Mouse (Mus musculus) lung, postnatal 0 days (tissue): ENCODE data around the gene Ndc1. TPM values are rescaled to one million over a fixed set of nuclear protein-coding genes. Genes with fewer than 3 reads are reported as not detected.

Experiments used
- ATAC-seq: fragments of 200-750 bp; cut with Nextera tagmentation; 2 replicates; pipeline ENCODE4 v1.8.0; 2017; ENCODE audit warnings: moderate library complexity
- DNase-seq: peaks from one replicate; pipeline ENCODE4 v3.0.0-alpha.2; 2016; ENCODE audit warnings: low spot score
- H3K27ac ChIP-seq: fragments of 300-500 bp; sonication (generic); 2 replicates; pipeline ENCODE4 v1.5.1; 2014; ENCODE audit warnings: antibody characterized with exemption, mild to moderate bottlenecking, low read length, mixed read lengths
- H3K27me3 ChIP-seq: fragments of 300-500 bp; sonication (generic); replicated peaks from 2 replicates; pipeline ENCODE4 v1.6.1; 2014; ENCODE audit warnings: low read length, mixed read lengths; ENCODE audit not compliant: insufficient read depth
- H3K36me3 ChIP-seq: fragments of 300-500 bp; sonication (generic); 2 replicates; pipeline ENCODE4 v1.6.1; 2014; ENCODE audit warnings: low read length, mixed read lengths; ENCODE audit not compliant: insufficient read depth
- H3K4me1 ChIP-seq: fragments of 300-500 bp; sonication (generic); 2 replicates; pipeline ENCODE4 v1.6.1; 2014; ENCODE audit warnings: antibody characterized with exemption, low read depth, low read length, mixed read lengths; ENCODE audit not compliant: insufficient read depth
- H3K4me2 ChIP-seq: fragments of 300-500 bp; sonication (generic); replicated peaks from 2 replicates; pipeline ENCODE4 v1.6.1; 2014; ENCODE audit warnings: low read depth, mild to moderate bottlenecking, low read length, moderate library complexity, mixed read lengths
- H3K4me3 ChIP-seq: fragments of 300-500 bp; sonication (generic); 2 replicates; pipeline ENCODE4 v1.5.1; 2014; ENCODE audit warnings: low read depth, low read length
- H3K9ac ChIP-seq: fragments of 300-500 bp; sonication (generic); replicated peaks from 2 replicates; pipeline ENCODE4 v1.6.1; 2014; ENCODE audit warnings: low read depth, mild to moderate bottlenecking
- H3K9me3 ChIP-seq: fragments of 300-500 bp; sonication (generic); 2 replicates; pipeline ENCODE4 v1.6.1; 2016; ENCODE audit warnings: low read length, mixed read lengths
- CTCF ChIP-seq: IDR thresholded peaks from 2 replicates; pipeline ENCODE4 v1.5.1; 2016; ENCODE audit warnings: antibody characterized with exemption, mild to moderate bottlenecking
- EP300 ChIP-seq: IDR thresholded peaks from 2 replicates; pipeline ENCODE4 v1.6.1; 2016; ENCODE audit warnings: antibody characterized with exemption, mild to moderate bottlenecking, control low read depth
- WGBS: fragments of 180-500 bp; shearing (Covaris S2); extraction: QIAGEN DNeasy Blood & Tissue Kit; methylation state at CpG from one replicate; pipeline ENCODE4 v1.1.7; 2014; 5-methylcytosine and 5-hydroxymethylcytosine counted together
- microRNA-seq: library from miRNA; unstranded; fragments of <30 nt; microRNA quantifications from one replicate; pipeline ENCODE4, GENCODE M21; 2016
- polyA plus RNA-seq: library from polyadenylated mRNA; unstranded; fragments of >200 nt; fragmentation: Nextera tagmentation; extraction: Ambion mirVana; gene quantifications from 2 replicates; pipeline ENCODE4 v1.2.1, GENCODE M21; 2015

Ndc1 gene
- polyA plus RNA-seq, 1 experiment from 2014 or later, result 4.7 TPM

DNA sequence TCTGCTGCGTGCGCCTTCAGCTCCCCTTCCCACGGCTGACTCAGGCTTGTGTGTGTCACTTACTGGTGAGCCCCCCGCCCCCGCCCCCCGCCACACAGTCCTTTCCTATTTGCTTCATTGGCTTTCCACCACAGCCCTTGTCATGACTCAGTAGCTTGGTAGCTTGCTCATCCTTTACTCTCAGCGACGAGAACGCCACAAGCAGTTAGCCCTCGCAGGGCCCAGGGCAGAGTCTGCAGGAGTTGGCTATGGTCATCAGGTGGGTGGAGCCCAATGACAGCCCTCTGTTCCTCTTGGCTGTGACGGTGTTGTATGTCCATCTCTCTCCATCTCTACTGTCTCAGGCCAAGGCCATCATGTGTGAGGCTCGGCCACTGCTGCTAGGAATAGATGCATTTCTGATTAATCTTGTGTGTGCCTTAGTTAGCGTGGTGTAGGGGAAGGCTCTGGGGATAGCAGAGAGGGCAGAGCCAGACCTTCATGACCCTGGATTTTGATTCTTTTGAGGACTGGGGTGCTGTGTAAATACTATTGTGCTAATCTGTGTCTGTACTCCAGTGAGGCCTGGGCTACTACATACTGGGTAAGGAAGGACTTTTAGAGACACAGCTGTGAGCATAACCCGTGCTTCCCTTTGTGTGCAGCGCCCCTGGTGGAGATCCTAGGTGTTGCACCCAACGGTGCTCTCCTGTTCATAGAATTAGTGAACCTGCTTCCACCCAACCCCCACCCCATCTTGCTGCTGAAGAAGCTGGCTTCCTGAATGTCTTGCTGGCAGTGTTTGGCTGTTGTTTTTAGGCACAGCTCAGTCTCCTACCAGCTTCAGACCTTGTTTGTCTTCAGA is 85.8 kb downstream of the Ndc1 start:
- Histone ChIP-seq H3K9me3 (no peaks in the 10 kb centered on the region), H3K4me2 (no peak overlapping the region), H3K4me1 (no peaks in the 10 kb centered on the region), H3K27ac (no peak overlapping the region), H3K9ac (no peak overlapping the region), H3K4me3 (no peak overlapping the region), H3K36me3 (no peaks in the 10 kb centered on the region), H3K27me3 (no peaks in the 10 kb centered on the region)
- DNase-seq, result peak; percentile 82
- TF ChIP-seq CTCF (peak; percentile 94), EP300 (no peak)
- WGBS, result 62% methylated on average over 16 of the region's 16 CpGs
- peak; percentile 72 for ATAC-seq

GRCm38 (mm10) chr4:107457602-107458001 is 90.0 kb downstream of the Ndc1 start:
- Histone ChIP-seq H3K27me3 (no peaks in the 10 kb centered on the region), H3K27ac (no peak overlapping the region), H3K4me3 (no peak overlapping the region), H3K9me3 (no peaks in the 10 kb centered on the region), H3K4me2 (no peak overlapping the region), H3K9ac (no peak overlapping the region), H3K36me3 (no peaks in the 10 kb centered on the region), H3K4me1 (no peaks in the 10 kb centered on the region)
- DNase-seq (no peak), ATAC-seq (no peak)
- 44% methylated on average over 12 of the region's 12 CpGs for WGBS
- no peak for TF ChIP-seq CTCF

DNA sequence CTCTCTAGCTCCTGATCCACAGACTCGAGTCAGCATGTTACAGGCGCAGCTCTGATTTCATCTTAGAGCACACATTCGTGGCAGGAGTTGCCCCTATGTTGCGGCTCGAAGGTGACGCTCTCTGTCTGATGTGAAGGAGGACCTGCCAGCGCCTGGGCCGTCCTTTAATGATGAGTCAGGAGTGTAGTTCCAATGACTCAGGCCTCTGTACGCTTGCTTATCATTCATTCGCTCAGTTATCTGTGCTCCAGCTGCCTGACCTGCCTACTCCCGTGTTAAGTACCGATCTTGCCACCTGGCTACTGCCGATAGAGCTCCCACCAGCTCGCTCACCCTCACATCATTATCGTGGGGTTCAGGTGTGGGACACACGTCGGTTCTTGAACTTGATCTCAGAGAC is 91.3 kb downstream of the Ndc1 start:
- H3K4me1 ChIP-seq, result no peaks in the 10 kb centered on the region
- H3K27ac ChIP-seq, result no peak overlapping the region
- WGBS, result 68% methylated on average over 17 of the region's 17 CpGs
- H3K27me3 ChIP-seq, result no peaks in the 10 kb centered on the region
- no peak for DNase-seq
- TF ChIP-seq CTCF, result no peak
- TF ChIP-seq EP300, result no peak
- no peak overlapping the region for H3K4me2 ChIP-seq
- ATAC-seq, result no peak
- no peaks in the 10 kb centered on the region for H3K9me3 ChIP-seq
- H3K36me3 ChIP-seq, result no peaks in the 10 kb centered on the region
- no peak overlapping the region for H3K9ac ChIP-seq
- H3K4me3 ChIP-seq, result no peak overlapping the region

DNA sequence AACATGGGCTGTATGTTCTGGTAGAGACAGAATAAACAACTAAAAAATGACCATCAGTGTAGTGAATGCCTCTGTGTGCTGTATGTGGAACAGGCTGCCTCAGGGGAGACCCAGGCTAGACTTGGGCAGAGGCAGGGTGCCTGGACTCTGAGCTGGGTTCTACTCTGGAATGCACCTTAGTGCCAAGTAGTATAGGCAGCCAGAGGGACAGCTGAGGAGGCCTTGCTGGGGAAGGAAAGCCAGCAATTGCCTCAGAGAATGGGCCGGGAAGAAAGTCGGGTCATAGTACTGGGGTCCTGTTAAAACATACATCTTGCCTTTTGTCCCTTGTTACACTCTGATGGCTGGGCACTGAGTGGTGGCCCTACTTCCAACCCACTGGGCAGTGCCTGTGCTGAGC is 91.9 kb downstream of the Ndc1 start:
- no peak for ATAC-seq
- DNase-seq, result no peak
- 82% methylated on average over 2 of the region's 2 CpGs for WGBS
- Histone ChIP-seq H3K36me3 (no peaks in the 10 kb centered on the region), H3K9ac (no peak overlapping the region), H3K27ac (no peak overlapping the region), H3K27me3 (no peaks in the 10 kb centered on the region), H3K4me2 (no peak overlapping the region), H3K4me3 (no peak overlapping the region), H3K4me1 (no peaks in the 10 kb centered on the region), H3K9me3 (no peaks in the 10 kb centered on the region)
- TF ChIP-seq CTCF (no peak), EP300 (no peak)

DNA sequence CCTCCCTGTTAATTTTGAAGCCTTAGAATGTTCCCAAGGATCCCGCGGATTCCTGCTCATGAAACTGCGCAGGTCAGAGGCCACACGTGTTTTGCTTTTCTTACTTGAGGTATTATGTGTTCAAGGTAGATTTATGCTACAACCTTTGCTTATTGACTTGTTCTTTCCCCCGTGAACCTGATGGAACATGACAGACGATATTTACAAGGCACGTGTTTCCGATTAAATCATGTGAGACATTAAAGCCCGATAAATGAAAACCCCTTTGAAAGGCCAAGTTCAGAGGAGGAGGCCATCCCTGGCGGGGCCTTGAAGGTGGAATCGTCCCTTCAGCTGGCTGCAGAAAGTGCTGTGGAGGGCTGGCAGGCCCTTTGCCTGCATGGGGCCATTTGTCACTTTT is 92.9 kb downstream of the Ndc1 start:
- DNase-seq (no peak), ATAC-seq (no peak)
- Histone ChIP-seq H3K4me3 (no peak overlapping the region), H3K27ac (no peak overlapping the region), H3K4me2 (no peak overlapping the region), H3K4me1 (no peaks in the 10 kb centered on the region), H3K27me3 (no peaks in the 10 kb centered on the region), H3K9ac (no peak overlapping the region), H3K36me3 (no peaks in the 10 kb centered on the region), H3K9me3 (no peaks in the 10 kb centered on the region)
- TF ChIP-seq EP300, result no peak
- TF ChIP-seq CTCF, result no peak
- 74% methylated on average over 11 of the region's 11 CpGs for WGBS

Small RNAs within 50 kb of the gene (microRNA-seq; reads per million reads assigned to microRNA genes)
- not detected for gene Gm24804

Other genes starting within 250 kb of the Ndc1 start
- gene Tmem59, start 189.4 kb upstream of the Ndc1 start, polyA plus RNA-seq, result 790 and 798 TPM in 2 replicates
- 20.7 and 22.0 TPM in 2 replicates for gene Tceanc2, start 188.7 kb upstream of the Ndc1 start, polyA plus RNA-seq
- gene Ldlrad1, start 158.6 kb upstream of the Ndc1 start, polyA plus RNA-seq, result 3.5 and 3.8 TPM in 2 replicates
- 37.8 and 41.3 TPM in 2 replicates for gene Lrrc42, start 114.3 kb upstream of the Ndc1 start, polyA plus RNA-seq
- gene Hspb11, start 114.2 kb upstream of the Ndc1 start, polyA plus RNA-seq, result 44.6 and 51.3 TPM in 2 replicates
- gene Dio1, start 60.6 kb upstream of the Ndc1 start, polyA plus RNA-seq, result 0.33 and 0.82 TPM in 2 replicates
- gene Yipf1, start 53.4 kb upstream of the Ndc1 start, polyA plus RNA-seq, result 71.7 and 76.3 TPM in 2 replicates
- 0.52 and 0.76 TPM in 2 replicates for gene Glis1, start 66.8 kb downstream of the Ndc1 start, polyA plus RNA-seq